Mouse (Mus musculus): ENCODE measurements at regions not wholly inside any gene's neighbourhood (a gene's known extent, or its start where the extent isn't known, plus 50 kb on each side); places are given as distances from the start of the nearest gene placed in this dataset.

GRCm38 (mm10) chr8:40152451-40152850 is 522.4 kb upstream of the Adam24 start:
- no peak for DNase-seq (ENCODE audit: extremely low spot score, low spot score)

GRCm38 (mm10) chr8:40186715-40187583 is 487.9 kb upstream of the Adam24 start:
- DNase-seq (ENCODE audit: extremely low spot score, low spot score), result no peak

DNA sequence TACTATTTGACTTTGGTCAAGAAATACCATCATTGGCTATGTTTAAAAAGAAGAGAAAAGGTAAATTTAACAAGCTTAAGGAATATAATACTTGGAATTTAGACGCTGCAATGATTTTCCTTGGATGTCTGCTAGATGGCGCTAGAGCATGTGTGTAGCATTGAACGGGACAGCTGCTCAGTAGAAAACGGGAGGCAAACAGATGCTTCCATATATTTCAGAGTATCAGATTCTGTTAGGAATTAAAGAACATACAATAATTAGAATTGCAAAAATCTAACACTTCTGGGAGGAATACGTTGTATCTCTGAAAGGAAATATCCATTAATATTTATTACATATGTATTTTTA is 487.3 kb upstream of the Adam24 start:
- DNase-seq (ENCODE audit: extremely low spot score, low spot score), result peak; percentile 18

GRCm38 (mm10) chr8:40192266-40192665 is 482.6 kb upstream of the Adam24 start:
- DNase-seq (ENCODE audit: extremely low spot score, low spot score), result no peak

GRCm38 (mm10) chr8:40193148-40193547 is 481.7 kb upstream of the Adam24 start:
- no peak for DNase-seq (ENCODE audit: extremely low spot score, low spot score)

DNA sequence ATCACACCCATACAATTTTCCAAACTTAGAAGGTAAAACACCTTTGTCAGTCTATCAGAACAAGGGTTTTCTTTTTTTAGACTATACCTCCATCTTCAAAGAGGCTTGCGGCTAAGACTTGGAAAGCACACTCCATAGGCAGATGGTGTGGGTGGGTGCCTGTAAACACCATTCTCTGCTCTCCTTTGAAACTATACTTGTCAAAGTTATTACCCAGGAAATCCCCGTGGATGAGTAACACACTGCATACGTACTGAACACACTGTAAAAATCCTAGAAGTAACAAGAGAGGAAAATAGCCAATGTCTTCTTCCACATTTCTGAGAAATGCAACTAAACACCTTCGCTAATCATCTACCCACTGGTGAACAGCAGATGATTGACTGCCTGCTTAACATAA is 464.0 kb upstream of the Adam24 start:
- no peak for DNase-seq (ENCODE audit: extremely low spot score, low spot score)

GRCm38 (mm10) chr8:40223521-40223920 is 451.4 kb upstream of the Adam24 start:
- no peak for DNase-seq (ENCODE audit: extremely low spot score, low spot score)

DNA sequence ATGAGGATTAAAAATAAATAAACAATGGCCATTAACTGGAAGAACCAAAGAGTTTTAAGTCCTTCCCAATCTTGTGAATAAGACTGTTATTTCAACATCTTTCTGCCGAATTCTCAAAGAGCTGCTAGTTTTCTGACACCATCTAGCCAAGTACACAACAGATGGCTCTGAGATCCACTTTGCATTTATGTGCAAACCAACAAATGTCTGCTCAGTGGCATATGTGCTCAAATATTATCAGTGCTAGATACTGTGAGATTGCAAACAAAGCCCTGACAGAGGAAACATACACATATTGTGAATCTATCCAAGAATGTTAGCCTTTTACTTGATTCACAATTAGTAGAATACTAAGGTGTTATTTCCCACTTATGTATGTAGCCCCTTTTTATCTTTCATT is 447.6 kb upstream of the Adam24 start:
- DNase-seq (ENCODE audit: extremely low spot score, low spot score), result no peak

Data from neural tube, embryonic 10.5 days (tissue).